Mouse (Mus musculus) lung, postnatal 0 days (tissue): Measurements from ENCODE around the gene Gng8.

Experiments used
- CTCF ChIP-seq: IDR thresholded peaks from 2 replicates; pipeline ENCODE4 v1.5.1; 2016; ENCODE audit warnings: antibody characterized with exemption, mild to moderate bottlenecking
- EP300 ChIP-seq: IDR thresholded peaks from 2 replicates; pipeline ENCODE4 v1.6.1; 2016; ENCODE audit warnings: antibody characterized with exemption, mild to moderate bottlenecking, control low read depth

GRCm38 (mm10) chr7:16930850-16931249 is 39.3 kb downstream of the Gng8 start:
- TF ChIP-seq CTCF (peak; percentile 82), EP300 (no peak)
